Mouse (Mus musculus) lung, adult 18-20 months (tissue): Measurements from ENCODE around the gene Ttc9.

Source experiments
- DNase-seq, 2 experiments: peaks; one replicate each; pipeline ENCODE4 v3.0.0; 2022; ENCODE audit warnings: mixed read lengths in 2 of 2

Ttc9 gene

GRCm38 (mm10) chr12:81630915-81631660 is at the start of gene Ttc9:
Gene Ttc9 (plus strand): TSS chr12:81631249.
- peak; percentile 60 to 64 for DNase-seq

- peak; percentile 95 to 97 for DNase-seq
These were observed 36.0 kb upstream of the Ttc9 start, which contains the start of gene Med6 for GRCm38 (mm10) chr12:81594902-81595671. Gene Med6 (minus strand): TSS chr12:81595008.

- no peak for DNase-seq
These were observed 34.3 kb upstream of the Ttc9 start for GRCm38 (mm10) chr12:81596547-81597262.

- no peak for DNase-seq
These were observed 25.9 kb upstream of the Ttc9 start for GRCm38 (mm10) chr12:81604995-81605784.

- no peak for DNase-seq
These were observed 21.6 kb upstream of the Ttc9 start for GRCm38 (mm10) chr12:81609445-81609844.

- DNase-seq = no peak
These were observed 15.2 kb upstream of the Ttc9 start for GRCm38 (mm10) chr12:81615807-81616206.

GRCm38 (mm10) chr12:81616980-81617379 is 14.1 kb upstream of the Ttc9 start:
- DNase-seq = no peak

- DNase-seq = peak; percentile 65 to 74
These were observed 11.7 kb upstream of the Ttc9 start for GRCm38 (mm10) chr12:81619302-81619701.

- DNase-seq = no peak
These were observed 7.7 kb upstream of the Ttc9 start for GRCm38 (mm10) chr12:81623377-81623776.

- no peak for DNase-seq
These were observed 4.7 kb upstream of the Ttc9 start for GRCm38 (mm10) chr12:81626226-81626861.

- DNase-seq = peak; percentile 6 to 69
These were observed 3.6 kb upstream of the Ttc9 start for GRCm38 (mm10) chr12:81627426-81627825.

GRCm38 (mm10) chr12:81628091-81628490 is 3.0 kb upstream of the Ttc9 start:
- no peak for DNase-seq

GRCm38 (mm10) chr12:81630520-81630914 is 532 bp upstream of the Ttc9 start:
- DNase-seq = peak; percentile 64 to 76

- peak; percentile 31 to 51 for DNase-seq
These were observed 782 bp downstream of the Ttc9 start for GRCm38 (mm10) chr12:81631661-81632401.

GRCm38 (mm10) chr12:81633246-81633645 is 2.2 kb downstream of the Ttc9 start:
- no peak for DNase-seq

- no peak for DNase-seq
These were observed 9.6 kb downstream of the Ttc9 start for GRCm38 (mm10) chr12:81640656-81641055.

GRCm38 (mm10) chr12:81642361-81643082 is 11.5 kb downstream of the Ttc9 start:
- DNase-seq = no peak

GRCm38 (mm10) chr12:81646811-81647210 is 15.8 kb downstream of the Ttc9 start:
- DNase-seq = no peak

GRCm38 (mm10) chr12:81653344-81653743 is 22.3 kb downstream of the Ttc9 start:
- DNase-seq = peak; percentile 28 to 61

- DNase-seq = peak in 1 of 2 experiments; percentile 24
These were observed 26.3 kb downstream of the Ttc9 start for GRCm38 (mm10) chr12:81657321-81657720.
